Mouse (Mus musculus) hindbrain, embryonic 12.5 days (tissue): Measurements from ENCODE around the gene Olfr1263. TPM values are rescaled to one million over a fixed set of nuclear protein-coding genes. Genes with fewer than 3 reads are reported as not detected.

ENCODE experiments used
- ATAC-seq: fragments of 200-750 bp; cut with Nextera tagmentation; 2 replicates; pipeline ENCODE4 v1.8.0; 2017; ENCODE audit warnings: moderate TSS enrichment; ENCODE audit not compliant: low FRiP score
- H3K27ac ChIP-seq: fragments of 300-500 bp; sonication (generic); 2 replicates; pipeline ENCODE4 v1.5.1; 2016; ENCODE audit warnings: mild to moderate bottlenecking
- H3K27me3 ChIP-seq: fragments of 300-500 bp; sonication (generic); 2 replicates; pipeline ENCODE4 v1.6.1; 2016; ENCODE audit warnings: mild to moderate bottlenecking
- H3K36me3 ChIP-seq: fragments of 300-500 bp; sonication (generic); 2 replicates; pipeline ENCODE4 v1.6.1; 2016; ENCODE audit warnings: mild to moderate bottlenecking
- H3K4me1 ChIP-seq: fragments of 300-500 bp; sonication (generic); 2 replicates; pipeline ENCODE4 v1.6.1; 2016
- H3K4me2 ChIP-seq: fragments of 300-500 bp; sonication (generic); replicated peaks from 2 replicates; pipeline ENCODE4 v1.6.1; 2016; ENCODE audit warnings: mild to moderate bottlenecking
- H3K4me3 ChIP-seq: fragments of 300-500 bp; sonication (generic); 2 replicates; pipeline ENCODE4 v1.5.1; 2016; ENCODE audit warnings: mild to moderate bottlenecking
- H3K9ac ChIP-seq: fragments of 300-500 bp; sonication (generic); 2 replicates; pipeline ENCODE4 v1.6.1; 2016; ENCODE audit warnings: mild to moderate bottlenecking, moderate library complexity
- H3K9me3 ChIP-seq: fragments of 300-500 bp; sonication (generic); replicated peaks from 2 replicates; pipeline ENCODE4 v1.6.1; 2016; ENCODE audit warnings: mild to moderate bottlenecking
- WGBS: fragments of 180-500 bp; shearing (Covaris S2); methylation state at CpG from one replicate; pipeline ENCODE4 v1.1.7; 2016; 5-methylcytosine and 5-hydroxymethylcytosine counted together
- polyA plus RNA-seq: library from polyadenylated mRNA; unstranded; fragments of >200 nt; fragmentation: Nextera tagmentation; extraction: Ambion mirVana; gene quantifications from 2 replicates; pipeline ENCODE4 v1.2.1, GENCODE M21; 2016

The Olfr1263 gene
- not detected in 2 replicates for polyA plus RNA-seq

GRCm38 (mm10) chr2:90011831-90012230, at the start of gene Olfr1263:
Olfr1263 (plus strand) TSS chr2:90012131.
- no peaks in the 10 kb centered on the region for H3K9me3 ChIP-seq
- no peak within 1 kb of the TSS for H3K4me2 ChIP-seq
- 82% methylated on average over 2 of the region's 2 CpGs for WGBS
- no peaks in the 10 kb centered on the region for H3K36me3 ChIP-seq
- H3K4me1 ChIP-seq: no peaks in the 10 kb centered on the region
- no peak within 1 kb of the TSS for H3K27ac ChIP-seq
- H3K27me3 ChIP-seq: no peaks in the 10 kb centered on the region
- H3K4me3 ChIP-seq: no peak within 1 kb of the TSS
- no peak within 1 kb of the TSS for H3K9ac ChIP-seq
- ATAC-seq: no peak

DNA sequence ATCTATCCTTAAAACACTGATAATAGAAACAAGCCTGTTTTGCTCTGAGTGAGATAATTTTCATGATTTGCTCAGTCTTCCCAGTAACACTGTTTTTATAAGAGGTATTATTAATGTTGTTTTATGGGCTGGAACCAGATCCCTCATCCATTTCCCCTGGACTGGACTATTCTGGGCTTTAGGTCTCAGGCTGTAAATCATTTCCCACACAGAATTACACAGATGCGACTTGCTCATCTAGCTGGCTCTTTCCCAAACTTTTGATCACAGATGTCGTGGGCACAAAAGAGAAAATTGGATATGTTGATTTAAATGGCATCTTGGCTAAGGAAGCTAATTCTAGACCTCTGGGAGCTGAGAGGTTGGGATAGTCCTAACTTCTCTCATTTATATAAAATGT, 37.7 kb upstream of the Olfr1263 start, which contains the start of gene Olfr1260:
Gene Olfr1260, plus strand, starts transcription at position 157 of the 400 bp plus-strand sequence.
- Histone ChIP-seq H3K9ac (no peak within 1 kb of the TSS), H3K27ac (no peak within 1 kb of the TSS), H3K4me3 (no peak within 1 kb of the TSS), H3K9me3 (no peaks in the 10 kb centered on the region), H3K4me1 (no peaks in the 10 kb centered on the region), H3K4me2 (no peak within 1 kb of the TSS), H3K36me3 (no peaks in the 10 kb centered on the region), H3K27me3 (no peaks in the 10 kb centered on the region)
- 76% methylated on average over 2 of the region's 2 CpGs for WGBS
- no peak for ATAC-seq

DNA sequence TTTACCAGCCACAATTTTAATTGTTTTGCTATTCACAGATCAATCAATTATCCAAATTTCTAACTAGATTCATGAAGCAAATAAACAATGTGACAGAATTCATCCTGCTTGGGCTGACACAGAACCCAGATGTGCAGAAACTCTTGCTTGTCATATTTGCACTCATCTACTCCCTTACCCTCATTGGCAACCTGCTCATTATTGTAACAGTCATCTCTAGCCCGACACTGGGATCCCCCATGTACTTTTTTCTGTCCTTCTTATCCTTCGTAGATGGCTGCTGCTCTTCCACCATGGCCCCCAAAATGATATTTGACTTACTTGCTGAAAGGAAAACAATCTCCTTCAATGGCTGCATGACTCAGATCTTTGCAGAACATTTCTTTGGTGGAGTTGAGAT, 34.2 kb upstream of the Olfr1263 start:
- no peaks in the 10 kb centered on the region for H3K27me3 ChIP-seq
- H3K27ac ChIP-seq: no peak overlapping the region
- ATAC-seq: no peak
- no peak overlapping the region for H3K4me3 ChIP-seq
- 83% methylated on average over 2 of the region's 2 CpGs for WGBS
- no peaks in the 10 kb centered on the region for H3K9me3 ChIP-seq
- no peaks in the 10 kb centered on the region for H3K36me3 ChIP-seq
- H3K9ac ChIP-seq: no peak overlapping the region
- H3K4me2 ChIP-seq: no peak overlapping the region
- H3K4me1 ChIP-seq: no peaks in the 10 kb centered on the region

- Histone ChIP-seq H3K4me1 (no peaks in the 10 kb centered on the region), H3K4me3 (no peak within 1 kb of the TSS), H3K4me2 (no peak within 1 kb of the TSS), H3K27me3 (no peaks in the 10 kb centered on the region), H3K9me3 (no peaks in the 10 kb centered on the region), H3K9ac (no peak within 1 kb of the TSS), H3K27ac (no peak within 1 kb of the TSS), H3K36me3 (no peaks in the 10 kb centered on the region)
- no peak for ATAC-seq
Measured at GRCm38 (mm10) chr2:89990921-89991320, 21.0 kb upstream of the Olfr1263 start, which contains the start of gene Olfr1261. Olfr1261 (plus strand) TSS chr2:89991221.

GRCm38 (mm10) chr2:89999845-90000244, 12.1 kb upstream of the Olfr1263 start, which contains the start of gene Olfr1262:
Olfr1262 (plus strand) TSS chr2:90000145.
- Histone ChIP-seq H3K36me3 (no peaks in the 10 kb centered on the region), H3K4me3 (no peak within 1 kb of the TSS), H3K27ac (no peak within 1 kb of the TSS), H3K27me3 (no peaks in the 10 kb centered on the region), H3K4me1 (no peaks in the 10 kb centered on the region), H3K9me3 (no peaks in the 10 kb centered on the region), H3K9ac (no peak within 1 kb of the TSS), H3K4me2 (no peak within 1 kb of the TSS)
- no peak for ATAC-seq

- no peak within 1 kb of the TSS for H3K9ac ChIP-seq
- H3K4me1 ChIP-seq: no peaks in the 10 kb centered on the region
- H3K27ac ChIP-seq: no peak within 1 kb of the TSS
- no peaks in the 10 kb centered on the region for H3K9me3 ChIP-seq
- no peak within 1 kb of the TSS for H3K4me2 ChIP-seq
- ATAC-seq: no peak
- WGBS: 68% methylated on average over 2 of the region's 2 CpGs
- no peak within 1 kb of the TSS for H3K4me3 ChIP-seq
- no peaks in the 10 kb centered on the region for H3K36me3 ChIP-seq
- no peaks in the 10 kb centered on the region for H3K27me3 ChIP-seq
Measured at GRCm38 (mm10) chr2:90025477-90025876, 13.5 kb downstream of the Olfr1263 start, which contains the start of gene Olfr1264. Olfr1264 (minus strand) TSS chr2:90025577.

GRCm38 (mm10) chr2:90035037-90035436, 23.1 kb downstream of the Olfr1263 start, which contains the start of gene Olfr1265:
Olfr1265 (plus strand) TSS chr2:90035337.
- Histone ChIP-seq H3K4me1 (no peaks in the 10 kb centered on the region), H3K36me3 (no peaks in the 10 kb centered on the region), H3K4me2 (no peak within 1 kb of the TSS), H3K27me3 (no peaks in the 10 kb centered on the region), H3K27ac (no peak within 1 kb of the TSS), H3K9ac (no peak within 1 kb of the TSS), H3K4me3 (no peak within 1 kb of the TSS), H3K9me3 (no peaks in the 10 kb centered on the region)
- ATAC-seq: no peak

- Histone ChIP-seq H3K27ac (no peak within 1 kb of the TSS), H3K9ac (no peak within 1 kb of the TSS), H3K4me3 (no peak within 1 kb of the TSS), H3K36me3 (no peaks in the 10 kb centered on the region), H3K4me2 (no peak within 1 kb of the TSS), H3K27me3 (no peaks in the 10 kb centered on the region), H3K9me3 (no peaks in the 10 kb centered on the region), H3K4me1 (no peaks in the 10 kb centered on the region)
- ATAC-seq: no peak
Measured at GRCm38 (mm10) chr2:90063494-90063893, 51.6 kb downstream of the Olfr1263 start, which contains the start of gene Olfr140. Olfr140 (minus strand) TSS chr2:90063594.

Other genes with a start within 250 kb of the Olfr1263 start
- gene Olfr1254, start 218.5 kb upstream of the Olfr1263 start, polyA plus RNA-seq: not detected in 2 replicates
- gene Olfr1255, start 200.1 kb upstream of the Olfr1263 start, polyA plus RNA-seq: not detected in 2 replicates
- gene Olfr1256, start 170.6 kb upstream of the Olfr1263 start, polyA plus RNA-seq: not detected in 2 replicates
- not detected in 2 replicates for gene Olfr48, start 163.9 kb upstream of the Olfr1263 start, polyA plus RNA-seq
- gene Olfr1257, start 133.7 kb upstream of the Olfr1263 start, polyA plus RNA-seq: not detected in 2 replicates
- gene Olfr1258, start 84.8 kb upstream of the Olfr1263 start, polyA plus RNA-seq: not detected in 2 replicates
- not detected in 2 replicates for gene Olfr1259, start 63.5 kb upstream of the Olfr1263 start, polyA plus RNA-seq
- not detected in 2 replicates for gene Olfr1260, start 37.8 kb upstream of the Olfr1263 start, polyA plus RNA-seq
- not detected in 2 replicates for gene Olfr1261, start 20.9 kb upstream of the Olfr1263 start, polyA plus RNA-seq
- not detected in 2 replicates for gene Olfr1262, start 12.0 kb upstream of the Olfr1263 start, polyA plus RNA-seq
- not detected in 2 replicates for gene Olfr1264, start 13.4 kb downstream of the Olfr1263 start, polyA plus RNA-seq
- not detected in 2 replicates for gene Olfr1265, start 23.2 kb downstream of the Olfr1263 start, polyA plus RNA-seq
- not detected in 2 replicates for gene Olfr140, start 51.5 kb downstream of the Olfr1263 start, polyA plus RNA-seq
- not detected in 2 replicates for gene Olfr1269, start 109.3 kb downstream of the Olfr1263 start, polyA plus RNA-seq
- not detected in 2 replicates for gene Olfr32, start 130.2 kb downstream of the Olfr1263 start, polyA plus RNA-seq
- gene Olfr1270, start 141.0 kb downstream of the Olfr1263 start, polyA plus RNA-seq: not detected in 2 replicates
- gene Olfr1506, start 212.4 kb downstream of the Olfr1263 start, polyA plus RNA-seq: not detected in 2 replicates
- gene Olfr142, start 245.5 kb downstream of the Olfr1263 start, polyA plus RNA-seq: not detected in 2 replicates